Mouse (Mus musculus) kidney, postnatal 36 days (tissue): Measurements from ENCODE around the gene Bst2.

ENCODE experiments used
- DNase-seq, 2 experiments: peaks; one replicate each; pipeline ENCODE4 v3.0.0; 2021 to 2022; ENCODE audit warnings: mixed read lengths in 2 of 2

Bst2 gene

DNA sequence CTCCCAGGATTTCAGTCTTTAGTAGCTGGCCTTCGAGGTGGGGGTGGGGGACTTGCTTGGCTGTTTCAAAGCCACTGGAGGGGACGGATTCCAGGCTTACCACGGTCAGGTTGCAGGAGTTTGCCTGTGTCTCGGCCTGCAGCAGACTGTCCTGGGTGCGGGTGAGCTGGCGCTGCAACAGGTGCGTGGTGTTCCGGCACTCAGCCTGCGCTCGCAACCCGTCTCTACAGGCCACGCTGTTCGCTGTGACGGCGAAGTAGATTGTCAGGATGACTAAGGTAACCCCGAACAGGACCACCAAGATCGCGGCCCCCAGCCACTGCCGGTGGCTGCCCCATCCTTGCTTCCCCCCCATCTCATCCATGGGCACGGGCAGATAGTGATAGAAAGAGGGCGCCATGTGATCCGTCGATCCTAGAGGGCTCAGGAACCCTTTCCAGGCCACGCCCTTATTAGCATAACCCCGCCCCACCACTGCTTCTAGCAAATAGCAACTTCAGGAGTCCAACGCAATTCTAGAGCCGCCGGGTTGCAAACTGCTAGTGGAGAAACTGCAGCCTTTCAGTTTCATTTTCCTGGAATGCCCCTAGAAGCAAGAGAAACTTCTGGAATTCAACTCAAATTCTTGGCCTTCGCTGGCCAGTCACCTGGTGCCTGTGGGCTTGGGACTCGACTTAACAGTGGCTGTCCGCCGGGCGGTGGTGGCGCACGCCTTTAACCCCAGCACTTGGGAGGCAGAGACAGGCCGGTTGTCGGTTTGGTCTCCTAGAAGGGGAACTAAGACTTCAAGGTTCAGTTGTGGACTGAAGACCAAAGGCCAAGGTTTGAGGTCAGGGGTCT lies at the start of gene Bst2:
TSS of gene Bst2 (minus strand) at position 429 of the 840 bp plus-strand sequence.
- DNase-seq = peak; percentile 96

DNA sequence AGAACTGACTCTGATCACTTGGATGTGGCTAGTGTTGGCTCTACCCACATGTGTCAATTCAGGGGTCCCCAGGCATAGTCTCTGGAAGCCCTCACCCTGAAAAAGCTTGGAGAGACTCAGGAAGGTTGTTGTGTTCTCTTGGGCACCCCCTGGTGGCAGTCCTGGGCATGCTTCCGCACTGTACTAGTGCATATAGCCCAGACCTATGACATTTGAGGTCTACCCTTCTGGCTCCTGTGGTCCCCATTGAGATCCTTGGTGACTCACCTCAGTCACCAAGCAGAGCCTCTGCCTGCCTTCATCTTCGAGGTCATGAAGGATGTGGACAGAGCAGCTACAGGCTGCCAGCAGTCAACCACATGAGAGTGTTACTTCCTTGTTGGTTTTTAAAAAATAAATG lies 49.6 kb upstream of the Bst2 start:
- DNase-seq = peak; percentile 61 to 84

DNA sequence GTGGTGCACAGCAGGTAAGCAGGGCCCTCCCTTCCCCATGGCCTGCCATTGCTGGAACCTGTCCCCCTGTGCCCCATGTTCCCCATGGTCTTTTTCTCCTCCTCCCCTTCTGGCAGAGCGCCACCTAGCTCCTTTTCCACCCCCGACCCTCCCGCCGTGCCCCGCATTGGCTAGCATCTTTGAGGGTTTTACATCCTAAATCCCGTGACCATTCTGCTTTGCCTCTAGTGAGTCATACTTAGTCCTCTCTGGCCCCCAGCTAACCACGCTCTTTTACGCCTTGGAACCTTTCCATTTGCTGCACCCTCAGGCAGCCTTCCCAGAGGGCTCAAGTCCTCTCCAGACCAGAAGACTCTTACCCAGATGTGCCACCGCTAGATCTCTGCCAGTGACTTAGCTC lies 42.9 kb upstream of the Bst2 start:
- DNase-seq = no peak

DNA sequence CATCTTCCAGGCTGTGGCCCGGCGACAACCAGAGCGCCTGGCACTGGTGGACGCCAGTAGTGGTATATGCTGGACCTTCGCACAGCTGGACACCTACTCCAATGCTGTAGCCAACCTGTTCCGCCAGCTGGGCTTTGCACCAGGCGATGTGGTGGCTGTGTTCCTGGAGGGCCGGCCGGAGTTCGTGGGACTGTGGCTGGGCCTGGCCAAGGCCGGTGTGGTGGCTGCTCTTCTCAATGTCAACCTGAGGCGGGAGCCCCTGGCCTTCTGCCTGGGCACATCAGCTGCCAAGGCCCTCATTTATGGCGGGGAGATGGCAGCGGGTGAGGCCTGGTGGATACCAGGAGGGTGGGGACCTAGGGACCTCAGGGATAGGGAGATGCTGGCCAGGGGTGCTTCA lies 42.2 kb upstream of the Bst2 start:
- no peak for DNase-seq

DNA sequence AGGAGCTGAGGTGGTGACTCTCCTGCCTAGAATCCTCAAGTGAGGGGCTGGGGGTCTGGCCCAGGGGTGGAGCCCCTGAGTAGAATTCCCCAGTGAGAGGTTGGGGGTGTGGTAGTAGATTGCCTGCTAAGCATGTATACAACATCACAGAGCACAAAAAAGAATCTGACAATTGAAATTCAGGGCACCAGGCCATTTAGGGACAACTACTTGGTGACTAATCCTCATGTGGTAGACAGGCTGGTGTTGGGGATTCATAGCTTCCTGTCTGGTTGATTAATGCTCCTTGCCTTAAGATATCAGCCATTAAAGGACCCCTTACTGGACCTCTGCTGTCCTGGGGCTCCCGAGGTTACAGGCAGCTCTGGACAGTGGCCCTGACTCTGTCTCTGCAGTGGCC lies 41.8 kb upstream of the Bst2 start:
- DNase-seq = no peak

DNA sequence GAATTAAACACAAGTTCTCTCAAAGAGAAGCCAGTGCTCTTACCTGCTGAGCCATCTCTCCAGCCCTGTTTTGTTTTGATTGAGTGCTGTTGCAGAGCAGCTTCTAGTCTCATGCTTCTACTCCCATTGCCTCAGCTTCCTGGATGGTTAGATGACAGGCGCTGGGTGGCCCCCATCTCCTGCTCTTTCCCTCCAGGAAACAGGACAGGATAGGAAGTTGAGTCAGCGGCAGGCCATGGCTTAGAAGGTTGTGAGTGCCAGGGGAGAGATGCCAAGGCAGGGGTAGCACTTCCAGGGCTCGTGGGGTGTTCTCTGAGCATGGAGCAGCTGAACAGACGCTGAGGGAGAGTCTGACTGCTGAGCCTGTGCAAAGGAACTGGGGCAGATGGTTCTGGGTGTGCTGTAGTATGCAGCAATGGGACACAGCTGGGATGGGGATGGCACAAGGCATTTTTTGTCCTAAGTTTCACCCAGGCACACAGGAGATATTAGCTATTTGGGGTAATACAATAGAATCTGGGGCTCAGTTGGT lies 40.7 kb upstream of the Bst2 start:
- DNase-seq = no peak

DNA sequence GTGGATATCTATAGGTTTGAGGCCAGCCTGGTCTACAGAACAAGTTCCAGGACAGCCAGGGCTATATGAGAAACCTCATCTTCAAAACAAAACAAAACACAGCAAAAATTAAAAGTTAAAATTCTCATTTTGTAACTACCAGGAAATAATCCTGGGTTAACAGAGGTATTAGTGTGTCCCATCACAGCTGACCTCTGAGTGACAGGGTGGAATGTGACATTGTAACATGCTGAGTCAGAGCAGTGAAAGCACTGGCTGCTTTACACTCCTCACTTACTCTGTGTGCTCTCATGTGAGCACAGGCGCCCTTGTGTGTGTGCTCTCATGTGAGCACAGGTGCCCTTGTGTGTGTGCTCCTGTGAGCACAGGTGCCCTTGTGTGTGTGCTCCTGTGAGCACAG lies 37.8 kb upstream of the Bst2 start:
- no peak for DNase-seq

DNA sequence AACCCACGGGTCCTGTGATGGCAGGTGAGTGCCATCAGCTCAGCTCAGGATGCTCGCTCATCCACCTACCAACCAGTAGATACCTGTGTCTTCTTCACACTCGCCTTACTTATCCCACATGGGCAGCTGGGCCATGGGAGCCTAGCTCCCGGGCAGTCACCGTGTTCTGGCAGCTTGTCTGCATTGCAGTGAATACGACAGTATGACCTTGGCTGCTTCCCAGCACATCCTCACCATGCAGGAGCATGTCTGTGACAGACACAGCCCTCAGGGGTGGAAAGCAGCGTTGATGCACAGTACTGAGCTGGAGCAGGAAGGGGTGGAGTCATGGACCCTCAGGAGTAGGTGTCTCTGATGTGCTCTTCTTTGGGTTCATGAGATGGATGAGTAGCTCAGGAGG lies 37.2 kb upstream of the Bst2 start:
- DNase-seq = no peak

DNA sequence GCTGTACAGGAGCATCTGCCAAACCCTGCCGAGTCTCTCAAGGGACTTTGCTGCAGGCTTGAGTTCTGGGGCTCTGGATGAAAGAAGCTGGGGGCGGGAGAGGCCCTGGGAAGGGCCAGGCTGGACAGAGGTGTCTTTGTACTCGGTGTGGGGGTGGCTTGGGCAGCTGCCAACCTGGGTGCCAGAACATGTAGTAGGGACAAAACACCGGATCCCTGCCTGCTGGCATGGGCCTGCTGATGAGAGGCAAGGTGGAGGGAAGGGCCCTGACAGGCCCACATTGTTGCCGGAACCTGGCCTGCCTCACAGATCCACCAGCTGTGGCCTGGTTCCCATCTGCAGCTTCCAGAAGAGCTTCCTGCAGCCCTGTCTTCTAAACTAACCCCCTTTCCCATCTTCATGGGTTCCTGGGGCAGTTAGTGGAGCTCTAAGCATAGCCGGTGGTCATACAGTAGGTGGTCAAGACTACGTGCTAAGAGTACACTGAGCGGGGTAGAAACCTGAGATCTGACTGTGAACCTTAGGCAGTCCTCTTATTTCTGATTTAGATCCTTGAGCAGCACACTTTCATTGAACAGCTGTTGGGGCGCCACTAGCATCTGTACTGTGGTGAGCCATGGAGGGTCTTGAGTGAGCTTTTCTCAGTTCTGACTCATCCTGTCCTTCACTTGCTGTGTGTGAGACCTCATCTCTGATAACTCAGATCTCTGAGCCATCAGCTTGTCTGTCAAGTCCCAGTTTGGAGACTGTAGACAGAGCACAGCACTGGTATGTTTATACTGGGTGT lies 35.8 kb upstream of the Bst2 start:
- peak; percentile 85 to 89 for DNase-seq

DNA sequence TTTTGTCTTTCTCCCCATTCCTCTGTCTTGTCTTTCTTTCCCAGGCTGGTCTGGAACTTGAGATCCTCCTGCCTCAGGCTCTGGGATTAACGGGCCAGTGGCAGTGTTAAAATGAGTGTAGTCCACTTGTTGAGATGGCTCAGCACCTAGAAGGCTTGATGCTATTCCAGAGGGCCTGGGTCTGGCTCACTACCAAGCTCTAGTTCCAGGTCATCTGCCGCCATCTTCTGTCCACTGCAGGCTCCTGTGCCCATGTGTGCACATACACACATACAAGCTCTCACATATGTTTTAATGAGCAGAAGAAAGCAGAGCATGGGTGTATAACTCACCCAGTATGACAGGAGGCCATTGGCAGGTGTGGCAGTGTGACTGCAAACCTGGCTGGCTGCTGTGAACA lies 34.8 kb upstream of the Bst2 start:
- DNase-seq = peak in 1 of 2 experiments; percentile 37

DNA sequence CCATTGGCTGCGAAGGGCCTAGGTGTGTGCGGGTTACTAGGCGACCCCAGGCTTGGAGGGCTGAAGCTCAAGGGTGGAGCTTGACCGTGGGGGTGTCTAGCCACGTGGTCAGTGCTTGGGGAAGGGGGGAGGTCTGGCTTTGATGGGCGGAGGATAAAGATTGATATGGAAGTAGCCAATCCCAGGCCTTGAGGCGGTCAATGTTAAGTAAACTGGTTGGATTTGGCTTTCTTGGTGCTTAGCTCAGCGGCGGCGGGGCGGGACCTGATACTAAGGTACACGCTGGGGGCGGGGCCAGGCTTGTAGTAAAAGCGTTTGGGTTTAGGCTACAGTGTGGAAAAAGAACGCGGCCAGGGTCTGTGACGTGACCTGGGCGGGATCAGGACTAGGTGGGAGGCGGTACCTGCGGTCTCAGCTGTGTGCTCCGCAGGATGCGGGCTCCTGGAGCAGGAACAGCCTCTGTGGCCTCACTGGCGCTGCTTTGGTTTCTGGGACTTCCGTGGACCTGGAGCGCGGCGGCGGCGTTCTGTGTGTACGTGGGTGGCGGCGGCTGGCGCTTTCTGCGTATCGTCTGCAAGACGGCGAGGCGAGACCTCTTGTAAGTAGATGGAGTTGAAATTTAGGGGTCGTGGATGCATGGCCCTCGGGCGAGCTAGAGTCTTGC lies 33.2 kb upstream of the Bst2 start:
- peak; percentile 99 for DNase-seq

DNA sequence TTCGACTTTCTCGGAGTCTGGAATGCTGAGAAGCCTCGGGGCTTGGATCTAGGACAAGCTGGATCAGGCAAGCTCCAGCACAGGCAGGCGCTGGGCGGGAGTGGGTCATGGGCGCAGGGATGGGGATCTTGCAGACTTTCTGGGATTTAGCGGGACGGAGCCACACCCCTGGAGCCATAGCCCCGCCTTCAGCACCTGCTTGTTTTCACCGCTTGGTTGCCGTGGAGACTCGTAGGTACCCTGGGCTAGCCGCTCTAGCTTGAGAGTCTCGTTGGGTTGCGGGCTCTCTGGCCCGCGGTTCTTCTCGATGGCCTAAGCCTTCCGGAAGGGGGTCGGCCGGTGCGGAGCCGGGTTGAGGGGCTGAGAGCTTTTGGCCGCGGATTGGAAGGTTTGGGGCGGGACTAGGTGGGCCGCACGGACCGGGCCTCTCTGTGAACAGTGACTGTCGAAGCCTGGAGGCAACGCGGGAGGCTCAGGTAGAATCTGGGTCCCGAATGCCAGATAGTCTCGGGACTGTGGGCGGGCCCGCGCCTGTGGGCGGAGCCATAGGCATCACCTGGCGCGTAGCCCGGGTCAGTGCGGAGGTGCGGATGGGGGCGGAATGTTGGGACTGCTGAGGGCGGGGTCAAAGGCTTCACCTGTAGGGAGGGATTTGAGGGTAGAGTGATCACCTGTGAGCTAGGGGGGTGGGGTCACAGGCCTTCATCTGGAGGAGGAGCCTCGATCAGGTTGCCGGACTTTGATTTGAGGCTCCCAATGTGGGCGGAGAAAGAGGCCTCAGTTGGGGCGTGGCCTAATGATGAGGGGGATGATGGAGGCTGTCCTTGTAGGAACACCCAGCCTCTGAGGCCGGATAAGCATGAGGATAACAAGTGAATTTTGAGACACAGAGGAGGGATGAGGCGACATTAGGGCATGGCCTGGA lies 32.4 kb upstream of the Bst2 start:
- peak; percentile 95 to 98 for DNase-seq

DNA sequence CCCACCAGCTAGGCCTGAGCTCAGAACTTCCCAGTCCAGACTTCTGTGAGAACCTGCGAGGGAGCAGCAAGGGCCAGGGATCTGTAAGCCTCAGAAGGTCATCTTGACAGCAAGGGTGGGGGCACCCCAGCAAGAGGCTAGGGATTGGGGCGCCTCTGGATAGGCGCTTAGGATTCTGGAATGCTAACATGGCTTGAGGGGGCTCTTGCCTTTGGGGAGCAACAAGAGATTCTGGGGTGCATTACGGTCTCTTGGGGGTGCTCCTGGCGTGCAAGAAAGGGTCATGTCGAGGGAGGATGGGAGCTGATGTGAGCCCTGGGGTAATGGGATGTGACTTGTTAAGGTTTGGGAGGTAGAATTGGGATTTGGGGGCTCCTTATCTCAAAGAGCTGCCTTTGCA lies 31.7 kb upstream of the Bst2 start:
- no peak for DNase-seq

DNA sequence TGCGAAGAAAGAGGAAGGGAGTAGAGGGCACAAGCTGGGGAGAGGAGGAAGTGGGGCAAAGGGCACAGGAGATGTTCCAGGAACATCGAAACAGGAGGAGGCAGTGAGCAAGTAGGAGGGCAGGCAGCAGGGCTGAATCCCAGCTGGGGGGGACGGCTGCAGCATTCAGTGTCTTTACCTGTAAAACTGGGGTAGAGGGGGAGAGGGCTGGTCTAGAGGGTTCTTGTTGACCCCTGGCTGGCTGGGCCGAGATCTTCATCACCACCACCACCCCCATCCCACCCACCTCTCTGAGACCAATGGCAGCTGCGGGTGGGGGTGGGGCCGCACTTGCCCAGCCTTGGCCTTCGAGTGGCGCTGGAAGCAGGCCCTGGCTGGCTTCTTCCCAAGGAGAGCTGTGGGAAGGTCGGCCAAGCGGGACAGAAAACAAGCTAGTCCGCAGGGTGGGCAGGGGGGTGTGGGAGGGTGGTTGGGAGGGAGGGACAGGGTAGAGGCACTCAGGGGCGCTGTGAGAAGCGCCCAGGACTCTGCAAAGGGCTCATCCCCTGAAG lies 31.2 kb upstream of the Bst2 start, which contains the start of gene Slc27a1:
TSS of gene Slc27a1 (plus strand) at position 496 of the 551 bp plus-strand sequence.
- peak; percentile 93 to 94 for DNase-seq

DNA sequence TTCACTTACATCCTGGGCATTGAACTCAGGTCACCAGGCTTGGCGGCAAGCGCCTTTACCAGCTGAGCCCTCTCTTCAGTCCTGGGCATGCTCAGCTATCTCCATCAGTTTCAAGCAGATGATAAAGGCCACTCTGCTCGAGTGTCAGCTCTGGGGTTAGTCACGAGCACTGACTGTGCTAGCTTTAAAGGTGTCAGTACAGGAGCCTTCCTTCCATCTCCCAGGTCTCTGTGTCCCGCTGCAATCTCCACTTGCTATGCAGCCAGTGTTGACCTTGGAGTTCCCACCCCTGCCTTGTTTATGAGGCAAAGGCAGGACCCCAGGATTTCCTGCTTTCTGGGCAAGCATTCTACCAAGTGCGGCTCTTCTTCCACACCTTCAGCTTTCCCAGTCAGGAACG lies 30.3 kb upstream of the Bst2 start:
- no peak for DNase-seq

DNA sequence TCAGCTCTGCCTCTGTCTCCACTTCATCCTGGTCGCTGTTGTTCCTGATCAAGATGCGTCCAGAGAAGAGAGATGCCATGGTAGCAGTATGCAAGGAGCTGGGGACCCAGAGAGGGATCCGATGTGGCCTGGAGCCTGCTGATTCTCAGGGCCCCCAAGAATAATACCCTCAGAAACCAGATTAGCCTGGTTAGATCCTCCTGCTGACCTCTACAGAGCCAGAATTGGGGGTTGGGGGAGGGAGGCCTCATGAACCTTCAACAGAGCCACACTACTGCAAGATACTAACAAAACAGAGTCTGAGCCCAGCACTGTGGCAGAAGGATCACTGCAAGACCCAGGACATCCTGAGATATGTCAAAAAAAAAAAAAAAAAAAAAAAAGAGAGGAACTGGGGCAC lies 29.2 kb upstream of the Bst2 start, which contains the start of gene Nxnl1:
TSS of gene Nxnl1 (minus strand) at position 101 of the 400 bp plus-strand sequence.
- no peak for DNase-seq

DNA sequence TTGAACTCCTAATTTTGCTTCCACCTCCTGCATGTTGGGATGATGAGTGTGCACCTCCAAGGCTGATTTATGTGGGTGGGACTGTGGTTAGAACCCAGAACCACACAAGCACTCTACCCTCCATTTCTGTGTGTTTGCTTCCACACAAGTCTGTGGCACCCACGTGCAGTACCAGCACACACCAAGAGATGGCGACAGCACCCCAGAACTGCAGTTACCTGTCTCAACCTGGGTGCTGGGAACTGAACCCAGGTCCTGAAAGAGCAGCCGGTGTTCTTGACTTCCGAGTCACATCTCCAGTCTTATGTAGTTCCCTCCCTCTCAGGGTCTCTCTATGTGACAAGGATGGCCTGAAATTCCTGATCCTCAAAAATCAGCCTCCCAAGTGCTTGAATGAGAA lies 26.7 kb upstream of the Bst2 start:
- DNase-seq = no peak

DNA sequence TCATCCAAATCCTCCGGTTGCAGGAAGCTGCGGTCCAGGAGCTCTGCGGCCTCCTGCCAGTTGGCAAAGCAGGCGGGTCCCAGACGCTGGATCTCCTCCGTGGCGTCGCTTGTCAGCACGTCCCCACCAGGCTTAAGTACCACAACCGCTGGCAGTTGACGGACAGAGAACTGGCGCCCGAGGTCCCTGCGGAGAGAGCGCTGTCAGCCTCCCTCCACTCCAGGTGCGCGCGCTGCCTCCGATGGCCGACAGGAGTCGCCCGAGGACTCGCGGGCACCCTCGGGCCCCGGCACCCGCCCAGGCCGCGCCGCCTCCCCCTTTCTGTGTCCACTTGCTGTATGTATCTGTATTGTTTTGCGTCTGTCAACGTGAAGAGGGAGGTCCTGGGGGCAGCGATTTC lies 25.5 kb upstream of the Bst2 start:
- peak; percentile 80 to 94 for DNase-seq

DNA sequence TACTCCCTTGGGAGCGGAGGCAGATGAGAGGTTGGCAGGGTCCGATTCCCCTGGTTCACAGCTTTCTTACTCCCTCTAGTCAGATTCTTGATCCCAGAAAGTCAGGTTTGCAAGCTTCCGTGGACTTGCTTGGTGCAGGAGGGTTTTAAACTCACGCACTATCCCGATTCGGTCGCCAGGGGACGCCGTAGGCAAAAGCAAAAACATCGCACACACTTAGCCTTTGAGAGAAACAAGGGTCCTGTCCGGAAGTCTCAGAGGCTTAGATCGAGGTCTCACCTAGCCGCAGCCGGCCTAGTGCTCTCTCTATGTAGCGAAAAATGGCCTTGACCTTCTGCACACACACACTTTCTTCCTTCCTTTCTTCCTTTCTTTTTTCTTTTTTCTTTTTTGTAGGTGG lies 24.1 kb upstream of the Bst2 start:
- DNase-seq = peak; percentile 57 to 82

DNA sequence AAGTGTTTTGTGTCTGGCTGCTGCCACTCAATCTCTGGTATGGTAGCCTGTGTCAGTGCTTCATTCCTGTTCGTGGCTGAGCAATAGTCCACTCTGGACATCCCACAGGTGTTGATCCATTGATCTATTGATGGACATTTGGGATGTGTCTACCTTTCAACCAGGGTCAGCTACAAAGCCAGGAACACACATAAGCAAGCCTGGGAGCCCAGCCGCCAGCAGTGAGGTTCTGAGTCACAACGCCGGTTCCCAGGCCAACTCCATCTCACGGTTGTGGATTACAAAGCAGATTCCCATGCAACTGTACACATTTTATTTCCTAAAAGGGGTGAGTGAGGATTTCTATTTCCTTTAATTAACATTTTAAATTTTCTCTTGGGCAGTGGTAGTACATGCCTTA lies 23.5 kb upstream of the Bst2 start:
- DNase-seq = no peak

DNA sequence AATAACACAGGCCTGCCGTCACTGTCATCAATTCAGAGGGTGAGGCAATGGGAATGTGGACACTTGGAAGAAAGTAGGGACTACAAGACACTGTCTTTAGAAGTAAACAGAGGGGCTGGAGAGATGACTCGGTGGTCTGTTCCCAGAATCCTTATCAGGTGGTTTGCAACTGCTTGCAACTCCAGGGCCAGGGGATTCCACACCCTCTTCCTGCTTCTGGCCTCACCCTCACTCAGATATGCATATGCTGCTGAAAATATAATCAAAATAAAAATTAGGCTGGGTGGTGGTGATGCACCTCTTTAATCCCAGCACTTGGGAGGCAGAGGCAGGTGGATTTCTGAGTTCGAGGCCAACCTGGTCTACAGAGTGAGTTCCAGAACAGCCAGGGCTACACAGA lies 22.8 kb upstream of the Bst2 start:
- no peak for DNase-seq
